Mouse (Mus musculus): ENCODE results near the gene Ggnbp2. TPM values are rescaled to one million over a fixed set of nuclear protein-coding genes. Genes with fewer than 3 reads are reported as not detected.

Ggnbp2 gene
- total RNA-seq, 2 experiments from 2014 or later: 506 to 686 TPM

Other genes with a start within 250 kb of the Ggnbp2 start
- gene Mrm1, start 51.3 kb downstream of the Ggnbp2 start, total RNA-seq (2015; ENCODE audit: low replicate concordance): 65.4 and 66.0 TPM in 2 replicates
- 27.2 and 42.7 TPM in 2 replicates for gene Mrm1, start 51.3 kb downstream of the Ggnbp2 start, total RNA-seq (2017; ENCODE audit: low replicate concordance)
- gene Dhrs11, start 41.8 kb downstream of the Ggnbp2 start, total RNA-seq (2015; ENCODE audit: low replicate concordance): 865 and 926 TPM in 2 replicates
- gene Dhrs11, start 41.8 kb downstream of the Ggnbp2 start, total RNA-seq (2017; ENCODE audit: low replicate concordance): 517 and 556 TPM in 2 replicates
- 6.1 and 15.5 TPM in 2 replicates for gene Myo19, start 9.3 kb upstream of the Ggnbp2 start, total RNA-seq (2015; ENCODE audit: low replicate concordance)
- 6.5 and 10.5 TPM in 2 replicates for gene Myo19, start 9.3 kb upstream of the Ggnbp2 start, total RNA-seq (2017; ENCODE audit: low replicate concordance)
- gene Pigw, start 9.5 kb upstream of the Ggnbp2 start, total RNA-seq (2015; ENCODE audit: low replicate concordance): 1.7 and 4.7 TPM in 2 replicates
- gene Pigw, start 9.5 kb upstream of the Ggnbp2 start, total RNA-seq (2017; ENCODE audit: low replicate concordance): 5.0 and 6.9 TPM in 2 replicates
- gene Znhit3, start 45.5 kb upstream of the Ggnbp2 start, total RNA-seq (2015; ENCODE audit: low replicate concordance): 9.4 and 26.4 TPM in 2 replicates
- 6.0 and 14.2 TPM in 2 replicates for gene Znhit3, start 45.5 kb upstream of the Ggnbp2 start, total RNA-seq (2017; ENCODE audit: low replicate concordance)
- not detected in 2 replicates for gene Car4, start 87.0 kb upstream of the Ggnbp2 start, total RNA-seq (2015; ENCODE audit: low replicate concordance)
- not detected in 2 replicates for gene Car4, start 87.0 kb upstream of the Ggnbp2 start, total RNA-seq (2017; ENCODE audit: low replicate concordance)